ENCODE assay signal across 12 mouse cellular contexts in the genomic region with DNA sequence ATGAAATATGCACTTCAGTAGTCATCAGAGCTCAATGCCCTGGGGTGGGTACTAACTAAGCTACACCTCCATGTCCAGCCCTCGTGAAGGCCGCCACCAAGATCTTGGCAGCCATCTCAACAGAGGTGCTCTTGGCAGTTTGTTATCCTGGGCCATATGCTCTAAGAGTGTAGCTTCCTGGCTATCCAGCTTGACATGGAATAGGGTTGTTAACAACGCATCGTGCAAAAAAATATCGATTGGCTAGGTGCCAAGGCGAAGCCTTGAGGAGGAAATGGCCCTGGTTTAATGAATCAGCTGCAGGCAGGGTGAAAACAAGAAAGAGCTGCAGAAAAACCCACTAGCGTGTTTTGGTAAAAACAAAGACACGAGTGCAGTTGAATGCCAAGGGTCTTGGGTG. TPM values are rescaled to one million over a fixed set of nuclear protein-coding genes. Genes with fewer than 3 reads are reported as not detected.
DNase-seq lines count a peak whose midpoint lies in the region; ATAC-seq lines count a peak whose summit lies in the region.
"Had no signal": no experiment of that assay in that cellular context is flagged by ENCODE, and none has a peak within 500 bp of the region (broad histone marks: within the 10 kb centered on the region; RNA-seq: fewer than 3 reads in every experiment).

No protein-coding gene starts in this region.

- no peak for ATAC-seq in hindbrain, embryonic 13.5 days (ENCODE audit: low FRiP score)
- no peak for ATAC-seq in midbrain, embryonic 11.5 days (ENCODE audit: low FRiP score)
- ATAC-seq in forebrain, embryonic 14.5 days, result peak; percentile 74; the same call in 1 of the 2 replicates
- ATAC-seq in midbrain, embryonic 15.5 days (replicated peaks), result no peak
- ATAC-seq in megakaryocyte, adult 5-6 weeks (ENCODE audit: poor library complexity, severe bottlenecking), result no peak

- peak overlapping the region; percentile 50; the same call in 1 of the 2 replicates for H3K27ac ChIP-seq in hindbrain, embryonic 13.5 days
- H3K27ac ChIP-seq in hindbrain, embryonic 10.5 days, result no peak overlapping the region
- H3K27ac ChIP-seq in midbrain, embryonic 11.5 days (ENCODE audit: low read depth, low read length), result no peak overlapping the region
- no peak overlapping the region for H3K27ac ChIP-seq in midbrain, embryonic 10.5 days (replicated peaks)
- peak overlapping the region; percentile 68 for H3K27ac ChIP-seq in forebrain, embryonic 14.5 days (ENCODE audit: low read depth, low read length)
- H3K27ac ChIP-seq in midbrain, embryonic 15.5 days, result peak overlapping the region; percentile 18; the same call in 1 of the 2 replicates
- H3K27ac ChIP-seq: heart, embryonic 10.5 days had no signal

- no peak overlapping the region for H3K4me2 ChIP-seq in hindbrain, embryonic 13.5 days
- no peak overlapping the region for H3K4me2 ChIP-seq in midbrain, embryonic 11.5 days
- H3K4me2 ChIP-seq in forebrain, embryonic 14.5 days (ENCODE audit: low read length), result no peak overlapping the region
- no peak overlapping the region for H3K4me2 ChIP-seq in midbrain, embryonic 15.5 days
- H3K4me2 ChIP-seq: limb, embryonic 15.5 days had no signal

- H3K9ac ChIP-seq in hindbrain, embryonic 13.5 days, result no peak overlapping the region
- H3K9ac ChIP-seq in midbrain, embryonic 11.5 days (ENCODE audit: low read length), result no peak overlapping the region
- no peak overlapping the region for H3K9ac ChIP-seq in forebrain, embryonic 14.5 days (ENCODE audit: low read length)
- H3K9ac ChIP-seq in midbrain, embryonic 15.5 days, result no peak overlapping the region
- H3K9ac ChIP-seq: limb, embryonic 15.5 days had no signal

- DNase-seq in hindbrain, embryonic 10.5 days (ENCODE audit: low spot score), result no peak
- peak; percentile 73 for DNase-seq in midbrain, embryonic 11.5 days (ENCODE audit: low spot score, missing footprints)
- no peak for DNase-seq in midbrain, embryonic 10.5 days (ENCODE audit: low spot score)
- peak; percentile 88 for DNase-seq in forebrain, embryonic 14.5 days (ENCODE audit: low spot score)
- no peak for DNase-seq in right cerebral cortex, postnatal 25 days
- DNase-seq: cerebellum, postnatal 25 days had no signal

- H3K4me3 ChIP-seq in hindbrain, embryonic 13.5 days, result no peak overlapping the region
- H3K4me3 ChIP-seq in hindbrain, embryonic 10.5 days, result no peak overlapping the region
- H3K4me3 ChIP-seq in midbrain, embryonic 11.5 days (ENCODE audit: low read depth, low read length), result no peak overlapping the region
- H3K4me3 ChIP-seq in midbrain, embryonic 10.5 days, result no peak overlapping the region
- no peak overlapping the region for H3K4me3 ChIP-seq in forebrain, embryonic 14.5 days (ENCODE audit: low read depth, low read length)
- H3K4me3 ChIP-seq in midbrain, embryonic 15.5 days, result no peak overlapping the region
- H3K4me3 ChIP-seq: heart, embryonic 10.5 days; limb, embryonic 15.5 days; megakaryocyte, embryonic 14.5 days had no signal

- no peaks in the 10 kb centered on the region for H3K27me3 ChIP-seq in hindbrain, embryonic 13.5 days
- H3K27me3 ChIP-seq in hindbrain, embryonic 10.5 days (ENCODE audit: insufficient read depth, poor library complexity, severe bottlenecking), result peaks cover 2% of the 10 kb centered on the region; the same call in 1 of the 2 replicates
- no peaks in the 10 kb centered on the region for H3K27me3 ChIP-seq in midbrain, embryonic 11.5 days (ENCODE audit: control insufficient read depth, insufficient read depth, low read length)
- H3K27me3 ChIP-seq in midbrain, embryonic 10.5 days (ENCODE audit: low read depth, poor library complexity, severe bottlenecking), result no peaks in the 10 kb centered on the region
- no peaks in the 10 kb centered on the region for H3K27me3 ChIP-seq in forebrain, embryonic 14.5 days (replicated peaks; ENCODE audit: control insufficient read depth, insufficient read depth, low read length)
- no peaks in the 10 kb centered on the region for H3K27me3 ChIP-seq in midbrain, embryonic 15.5 days (replicated peaks)
- H3K27me3 ChIP-seq: limb, embryonic 15.5 days had no signal

- WGBS in hindbrain, embryonic 13.5 days, result 61% methylated on average over 8 of the region's 8 CpGs
- WGBS in hindbrain, embryonic 10.5 days, result 91% methylated on average over 8 of the region's 8 CpGs
- 89% methylated on average over 8 of the region's 8 CpGs for WGBS in midbrain, embryonic 11.5 days
- WGBS in midbrain, embryonic 10.5 days, result 92% methylated on average over 8 of the region's 8 CpGs
- WGBS in forebrain, embryonic 14.5 days, result 38% methylated on average over 8 of the region's 8 CpGs
- 63% methylated on average over 8 of the region's 8 CpGs for WGBS in midbrain, embryonic 15.5 days

- H3K9me3 ChIP-seq in hindbrain, embryonic 13.5 days, result no peaks in the 10 kb centered on the region
- H3K9me3 ChIP-seq in hindbrain, embryonic 10.5 days, result 0 out of 2 replicates have a peak, but pooled peaks cover 2% of the 10 kb centered on the region
- H3K9me3 ChIP-seq in midbrain, embryonic 11.5 days (ENCODE audit: control insufficient read depth, low read length), result no peaks in the 10 kb centered on the region
- H3K9me3 ChIP-seq in midbrain, embryonic 10.5 days (replicated peaks), result no peaks in the 10 kb centered on the region
- H3K9me3 ChIP-seq in forebrain, embryonic 14.5 days (replicated peaks; ENCODE audit: control insufficient read depth, low read length), result no peaks in the 10 kb centered on the region
- no peaks in the 10 kb centered on the region for H3K9me3 ChIP-seq in midbrain, embryonic 15.5 days
- H3K9me3 ChIP-seq: heart, embryonic 10.5 days; limb, embryonic 15.5 days had no signal

- peaks cover 26% of the 10 kb centered on the region for H3K4me1 ChIP-seq in hindbrain, embryonic 13.5 days (replicated peaks)
- H3K4me1 ChIP-seq in hindbrain, embryonic 10.5 days (replicated peaks), result no peaks in the 10 kb centered on the region
- no peaks in the 10 kb centered on the region for H3K4me1 ChIP-seq in midbrain, embryonic 11.5 days (ENCODE audit: control insufficient read depth, insufficient read depth, low read length)
- no peaks in the 10 kb centered on the region for H3K4me1 ChIP-seq in midbrain, embryonic 10.5 days
- peaks cover 21% of the 10 kb centered on the region for H3K4me1 ChIP-seq in forebrain, embryonic 14.5 days (ENCODE audit: control insufficient read depth, insufficient read depth, low read length)
- peaks cover 16% of the 10 kb centered on the region for H3K4me1 ChIP-seq in midbrain, embryonic 15.5 days
- H3K4me1 ChIP-seq: heart, embryonic 10.5 days; megakaryocyte, embryonic 14.5 days had no signal

- no peaks in the 10 kb centered on the region for H3K36me3 ChIP-seq in hindbrain, embryonic 13.5 days
- no peaks in the 10 kb centered on the region for H3K36me3 ChIP-seq in hindbrain, embryonic 10.5 days
- H3K36me3 ChIP-seq in midbrain, embryonic 11.5 days (ENCODE audit: control insufficient read depth, insufficient read depth, low read length), result no peaks in the 10 kb centered on the region
- H3K36me3 ChIP-seq in midbrain, embryonic 10.5 days, result no peaks in the 10 kb centered on the region
- H3K36me3 ChIP-seq in forebrain, embryonic 14.5 days (ENCODE audit: control insufficient read depth, insufficient read depth, low read length), result no peaks in the 10 kb centered on the region
- H3K36me3 ChIP-seq in midbrain, embryonic 15.5 days (replicated peaks), result no peaks in the 10 kb centered on the region
- H3K36me3 ChIP-seq: heart, embryonic 10.5 days; limb, embryonic 15.5 days had no signal

RNA-seq across cellular contexts. Expression of gene Enoph1, which starts 45.3 kb away (rescaled TPM):
- polyA plus RNA-seq in hindbrain, embryonic 13.5 days (2015; fragmentation: Nextera tagmentation; extraction: Ambion mirVana), result 39.5 and 42.4 TPM in 2 replicates
- polyA plus RNA-seq in hindbrain, embryonic 10.5 days (2016; fragmentation: Nextera tagmentation; extraction: Ambion mirVana), result 46.9 and 52.1 TPM in 2 replicates
- polyA plus RNA-seq in midbrain, embryonic 11.5 days (2014; fragmentation: Nextera tagmentation; extraction: Ambion mirVana), result 43.2 and 44.5 TPM in 2 replicates
- 54.6 and 60.4 TPM in 2 replicates for polyA plus RNA-seq in midbrain, embryonic 10.5 days (2016; fragmentation: Nextera tagmentation; extraction: Ambion mirVana)
- 53.2 and 60.2 TPM in 2 replicates for polyA plus RNA-seq in forebrain, embryonic 14.5 days (2014; fragmentation: Nextera tagmentation; extraction: Ambion mirVana)
- polyA plus RNA-seq in midbrain, embryonic 15.5 days (2015; fragmentation: Nextera tagmentation; extraction: Ambion mirVana), result 51.7 and 56.2 TPM in 2 replicates
- total RNA-seq in megakaryocyte, adult 5-6 weeks (2015), result 32.5 and 35.1 TPM in 2 replicates
- total RNA-seq in megakaryocyte, adult 5-6 weeks (2017), result 35.4 and 36.5 TPM in 2 replicates

RNA-seq across cellular contexts. Expression of gene Hnrnpdl, which starts 45.6 kb away (rescaled TPM):
- polyA plus RNA-seq in hindbrain, embryonic 13.5 days (2015; fragmentation: Nextera tagmentation; extraction: Ambion mirVana), result 231 and 237 TPM in 2 replicates
- polyA plus RNA-seq in hindbrain, embryonic 10.5 days (2016; fragmentation: Nextera tagmentation; extraction: Ambion mirVana), result 193 and 212 TPM in 2 replicates
- 289 and 297 TPM in 2 replicates for polyA plus RNA-seq in midbrain, embryonic 11.5 days (2014; fragmentation: Nextera tagmentation; extraction: Ambion mirVana)
- polyA plus RNA-seq in midbrain, embryonic 10.5 days (2016; fragmentation: Nextera tagmentation; extraction: Ambion mirVana), result 234 and 244 TPM in 2 replicates
- 244 and 250 TPM in 2 replicates for polyA plus RNA-seq in forebrain, embryonic 14.5 days (2014; fragmentation: Nextera tagmentation; extraction: Ambion mirVana)
- 221 and 226 TPM in 2 replicates for polyA plus RNA-seq in midbrain, embryonic 15.5 days (2015; fragmentation: Nextera tagmentation; extraction: Ambion mirVana)
- 196 and 214 TPM in 2 replicates for total RNA-seq in megakaryocyte, adult 5-6 weeks (2015)
- total RNA-seq in megakaryocyte, adult 5-6 weeks (2017), result 356 and 360 TPM in 2 replicates

Comparison
In these comparisons a context has a peak if more than half of its experiments do, and no peak if none do; other contexts are left out.
1. H3K27ac ChIP-seq: peak in hindbrain, embryonic 13.5 days (single experiment), forebrain, embryonic 14.5 days (single experiment) and midbrain, embryonic 15.5 days (single experiment); none in hindbrain, embryonic 10.5 days (single experiment), midbrain, embryonic 11.5 days (single experiment) and midbrain, embryonic 10.5 days (single experiment).
2. DNase-seq: peak in midbrain, embryonic 11.5 days (single experiment) and forebrain, embryonic 14.5 days (single experiment); none in hindbrain, embryonic 10.5 days (single experiment), midbrain, embryonic 10.5 days (single experiment) and right cerebral cortex, postnatal 25 days (single experiment).